Mouse (Mus musculus) spleen, adult 2 months (tissue): ENCODE measurements around the gene Cnih1.

Experiments
- CTCF ChIP-seq: fragments of 200-500 bp; IDR thresholded peaks from 2 replicates; pipeline ENCODE4 v1.5.1; 2011; ENCODE audit warnings: mild to moderate bottlenecking, inconsistent platforms; ENCODE audit not compliant: insufficient read depth, insufficient read length, insufficient replicate concordance; ENCODE audit errors: extremely low read depth
- POLR2A ChIP-seq: fragments of 200-500 bp; IDR thresholded peaks from 2 replicates; pipeline ENCODE4 v1.6.1; 2011; ENCODE audit warnings: low read depth, low read length, inconsistent platforms

- TF ChIP-seq CTCF (no peak), POLR2A (no peak)
Measured at GRCm38 (mm10) chr14:46736366-46736765, 51.8 kb downstream of the Cnih1 start.
